Mouse (Mus musculus): ENCODE data around the gene Oat. TPM values are rescaled to one million over a fixed set of nuclear protein-coding genes. Genes with fewer than 3 reads are reported as not detected.

Oat gene
- polyA plus RNA-seq, 1 experiment, result 78.1 TPM

GRCm38 (mm10) chr7:132605689-132606088, 29.5 kb upstream of the Oat start:
- H3K36me3 ChIP-seq (ENCODE audit: control insufficient read depth, insufficient read depth), result no peaks in the 10 kb centered on the region
- H3K79me3 ChIP-seq (ENCODE audit: low read depth), result no peaks in the 10 kb centered on the region
- H3ac ChIP-seq (ENCODE audit: control insufficient read depth, insufficient read length, low read depth), result no peak overlapping the region
- H3K79me2 ChIP-seq (ENCODE audit: control insufficient read depth, insufficient read depth), result no peaks in the 10 kb centered on the region
- no peak overlapping the region for H3K4me3 ChIP-seq (ENCODE audit: insufficient read depth, poor library complexity, severe bottlenecking)
- peaks cover 52% of the 10 kb centered on the region for H3K27me3 ChIP-seq (ENCODE audit: control insufficient read depth, insufficient read depth, insufficient read length)
- no peak for TF ChIP-seq CTCF (IDR thresholded peaks at IDR 0.05; ENCODE audit: control insufficient read depth, insufficient read depth, insufficient read length)

DNA sequence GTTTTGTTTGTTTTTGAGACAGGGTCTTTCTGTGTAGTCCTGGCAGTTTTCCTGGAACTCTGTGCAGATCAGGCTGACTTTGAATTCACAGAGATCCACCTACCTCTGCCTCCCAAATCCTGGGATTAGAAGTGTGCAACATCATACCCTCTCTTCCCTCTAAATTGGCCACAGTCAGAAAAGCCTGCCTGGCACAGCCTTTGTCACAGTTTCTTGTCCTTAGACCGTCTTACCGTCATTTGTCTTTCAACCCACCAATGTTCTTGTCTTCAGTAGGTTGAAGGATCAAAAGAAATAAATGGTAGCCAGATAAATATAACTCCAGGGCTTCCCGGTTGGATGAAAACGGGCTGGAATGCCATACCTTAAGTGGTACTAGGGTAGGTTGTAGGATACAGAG, 28.5 kb upstream of the Oat start:
- no peak for TF ChIP-seq MAX (IDR thresholded peaks at IDR 0.05)
- TF ChIP-seq MYOD1 (IDR thresholded peaks at IDR 0.05; ENCODE audit: control insufficient read depth, insufficient read length, low read depth), result no peak
- TF ChIP-seq CTCF (IDR thresholded peaks at IDR 0.05; ENCODE audit: control insufficient read depth, insufficient read depth, insufficient read length), result no peak
- no peak for TF ChIP-seq FOSL1 (IDR thresholded peaks at IDR 0.05; ENCODE audit: insufficient read depth, low read length, poor library complexity, severe bottlenecking)
- TF ChIP-seq CEBPB (IDR thresholded peaks at IDR 0.05; ENCODE audit: low read depth), result no peak
- TF ChIP-seq USF1 (IDR thresholded peaks at IDR 0.05; ENCODE audit: low read depth), result no peak
- TF ChIP-seq MYOG (IDR thresholded peaks at IDR 0.05; ENCODE audit: control insufficient read depth, extremely low read depth, insufficient read length), result no peak
- Histone ChIP-seq H3ac (ENCODE audit: control insufficient read depth, insufficient read length, low read depth) (no peak overlapping the region), H3K4me3 (ENCODE audit: insufficient read depth, poor library complexity, severe bottlenecking) (no peak overlapping the region), H3K79me3 (ENCODE audit: low read depth) (no peaks in the 10 kb centered on the region), H3K36me3 (ENCODE audit: control insufficient read depth, insufficient read depth) (no peaks in the 10 kb centered on the region), H3K27me3 (ENCODE audit: control insufficient read depth, insufficient read depth, insufficient read length) (peaks cover 58% of the 10 kb centered on the region), H3K79me2 (ENCODE audit: control insufficient read depth, insufficient read depth) (no peaks in the 10 kb centered on the region)

DNA sequence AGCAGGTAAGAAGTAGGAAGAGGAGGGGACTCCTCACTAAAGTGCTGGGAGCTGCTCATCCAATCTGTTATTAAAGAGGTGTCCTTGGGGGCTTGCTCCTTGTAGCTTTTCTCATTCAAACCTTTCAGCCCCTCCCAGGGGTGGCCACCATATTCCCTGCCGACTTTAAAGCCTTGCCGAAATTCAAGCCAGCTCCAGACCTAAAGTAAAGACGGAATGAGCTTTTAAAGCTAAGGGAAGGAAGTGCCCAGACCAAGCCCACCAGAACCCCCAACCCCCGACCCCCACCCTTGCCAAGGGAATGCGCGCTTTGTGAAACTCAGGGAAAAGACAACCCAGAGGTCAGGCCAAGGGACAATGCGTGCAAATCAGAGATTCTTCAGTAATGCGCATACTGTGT, 24.7 kb upstream of the Oat start:
- Histone ChIP-seq H3ac (ENCODE audit: control insufficient read depth, insufficient read length, low read depth) (no peak overlapping the region), H3K36me3 (ENCODE audit: control insufficient read depth, insufficient read depth) (no peaks in the 10 kb centered on the region), H3K4me3 (ENCODE audit: insufficient read depth, poor library complexity, severe bottlenecking) (no peak overlapping the region), H3K79me3 (ENCODE audit: low read depth) (no peaks in the 10 kb centered on the region), H3K27me3 (ENCODE audit: control insufficient read depth, insufficient read depth, insufficient read length) (peaks cover 87% of the 10 kb centered on the region), H3K79me2 (ENCODE audit: control insufficient read depth, insufficient read depth) (no peaks in the 10 kb centered on the region)
- no peak for TF ChIP-seq USF1 (IDR thresholded peaks at IDR 0.05; ENCODE audit: low read depth)
- no peak for TF ChIP-seq MYOD1 (IDR thresholded peaks at IDR 0.05; ENCODE audit: control insufficient read depth, insufficient read length, low read depth)
- TF ChIP-seq CTCF (IDR thresholded peaks at IDR 0.05; ENCODE audit: control insufficient read depth, insufficient read depth, insufficient read length), result no peak
- no peak for TF ChIP-seq CEBPB (IDR thresholded peaks at IDR 0.05; ENCODE audit: low read depth)

DNA sequence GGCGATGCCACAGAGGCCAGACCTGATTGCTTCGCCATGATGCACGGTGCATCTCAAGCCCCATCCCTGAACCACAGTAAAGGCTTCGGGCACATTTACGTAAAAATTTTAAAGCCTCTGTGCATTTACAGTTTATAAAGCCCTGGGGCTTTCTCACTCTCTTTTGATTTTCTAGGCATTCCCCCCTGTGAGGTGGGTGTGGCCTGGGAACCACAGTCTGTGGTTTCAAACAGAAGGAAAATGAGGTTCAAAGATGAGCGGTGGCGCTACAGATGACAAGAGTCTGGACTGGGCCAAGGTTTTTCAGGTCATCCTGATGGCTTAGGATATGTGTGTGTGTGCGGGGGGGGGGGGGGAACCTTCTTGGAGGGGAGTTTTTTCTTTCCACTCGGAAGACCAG, 23.8 kb upstream of the Oat start:
- Histone ChIP-seq H3K79me3 (ENCODE audit: low read depth) (no peaks in the 10 kb centered on the region), H3K36me3 (ENCODE audit: control insufficient read depth, insufficient read depth) (no peaks in the 10 kb centered on the region), H3K4me3 (ENCODE audit: insufficient read depth, poor library complexity, severe bottlenecking) (no peak overlapping the region), H3K79me2 (ENCODE audit: control insufficient read depth, insufficient read depth) (no peaks in the 10 kb centered on the region), H3ac (ENCODE audit: control insufficient read depth, insufficient read length, low read depth) (no peak overlapping the region), H3K27me3 (ENCODE audit: control insufficient read depth, insufficient read depth, insufficient read length) (peaks cover 86% of the 10 kb centered on the region)
- TF ChIP-seq CTCF (IDR thresholded peaks at IDR 0.05; ENCODE audit: control insufficient read depth, insufficient read depth, insufficient read length) (no peak), MYOD1 (IDR thresholded peaks at IDR 0.05; ENCODE audit: control insufficient read depth, insufficient read length, low read depth) (no peak), FOSL1 (IDR thresholded peaks at IDR 0.05; ENCODE audit: insufficient read depth, low read length, poor library complexity, severe bottlenecking) (no peak), MYOG (IDR thresholded peaks at IDR 0.05; ENCODE audit: control insufficient read depth, extremely low read depth, insufficient read length) (no peak), USF1 (IDR thresholded peaks at IDR 0.05; ENCODE audit: low read depth) (no peak), MAX (IDR thresholded peaks at IDR 0.05) (no peak)

GRCm38 (mm10) chr7:132599071-132599975, 23.1 kb upstream of the Oat start, which contains the start of gene Nkx1-2:
TSS of gene Nkx1-2 (minus strand) at chr7:132599637.
- no peak for TF ChIP-seq FOSL1 (IDR thresholded peaks at IDR 0.05; ENCODE audit: insufficient read depth, low read length, poor library complexity, severe bottlenecking)
- TF ChIP-seq USF1 (IDR thresholded peaks at IDR 0.05; ENCODE audit: low read depth), result no peak
- no peak for TF ChIP-seq MAX (IDR thresholded peaks at IDR 0.05)
- no peak for TF ChIP-seq MYOG (IDR thresholded peaks at IDR 0.05; ENCODE audit: control insufficient read depth, extremely low read depth, insufficient read length)
- TF ChIP-seq CEBPB (IDR thresholded peaks at IDR 0.05; ENCODE audit: low read depth), result no peak
- TF ChIP-seq MYOD1 (IDR thresholded peaks at IDR 0.05; ENCODE audit: control insufficient read depth, insufficient read length, low read depth), result no peak
- no peak for TF ChIP-seq CTCF (IDR thresholded peaks at IDR 0.05; ENCODE audit: control insufficient read depth, insufficient read depth, insufficient read length)
- Histone ChIP-seq H3K4me3 (ENCODE audit: insufficient read depth, poor library complexity, severe bottlenecking) (no peak within 1 kb of the TSS), H3K79me2 (ENCODE audit: control insufficient read depth, insufficient read depth) (no peaks in the 10 kb centered on the region), H3K36me3 (ENCODE audit: control insufficient read depth, insufficient read depth) (no peaks in the 10 kb centered on the region), H3ac (ENCODE audit: control insufficient read depth, insufficient read length, low read depth) (no peak within 1 kb of the TSS), H3K79me3 (ENCODE audit: low read depth) (no peaks in the 10 kb centered on the region), H3K27me3 (ENCODE audit: control insufficient read depth, insufficient read depth, insufficient read length) (peaks cover 85% of the 10 kb centered on the region)
